Mouse (Mus musculus): ENCODE measurements around the gene Ccdc189. TPM values are rescaled to one million over a fixed set of nuclear protein-coding genes. Genes with fewer than 3 reads are reported as not detected.

Ccdc189 gene
- polyA plus RNA-seq, 1 experiment from 2014 or later, result 12.4 TPM

DNA sequence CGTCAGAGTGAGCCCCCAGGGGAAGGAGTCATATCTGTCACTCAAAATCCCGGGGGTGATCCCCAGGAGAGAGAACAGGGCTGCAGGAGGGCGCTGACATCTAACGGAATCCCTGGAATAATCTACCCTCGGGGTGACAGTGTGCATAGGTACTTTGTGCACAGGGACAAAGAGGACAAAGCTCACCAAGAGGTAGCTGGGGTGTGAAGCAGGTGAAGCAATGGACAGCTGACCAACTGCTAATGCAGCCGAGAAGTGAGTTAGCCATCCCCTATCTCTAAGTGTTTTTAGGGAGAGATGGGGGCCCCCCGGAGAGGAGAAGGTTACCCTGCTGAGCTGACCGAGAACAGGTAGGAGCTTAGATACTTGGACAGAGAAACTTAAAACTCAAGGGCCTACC is 25.7 kb upstream of the Ccdc189 start:
- peaks cover 50% of the 10 kb centered on the region for H3K36me3 ChIP-seq
- H3K4me3 ChIP-seq, result peak overlapping the region; percentile 98
- peaks cover 27% of the 10 kb centered on the region for H3K4me1 ChIP-seq
- H3K9me3 ChIP-seq (replicated peaks), result no peaks in the 10 kb centered on the region
- H3K27me3 ChIP-seq (ENCODE audit: low read depth, poor library complexity, severe bottlenecking), result no peaks in the 10 kb centered on the region
- 32% methylated on average over 8 of the region's 8 CpGs for WGBS
- peak overlapping the region; percentile 96 for H3K27ac ChIP-seq
- DNase-seq (ENCODE audit: low spot score), result no peak

DNA sequence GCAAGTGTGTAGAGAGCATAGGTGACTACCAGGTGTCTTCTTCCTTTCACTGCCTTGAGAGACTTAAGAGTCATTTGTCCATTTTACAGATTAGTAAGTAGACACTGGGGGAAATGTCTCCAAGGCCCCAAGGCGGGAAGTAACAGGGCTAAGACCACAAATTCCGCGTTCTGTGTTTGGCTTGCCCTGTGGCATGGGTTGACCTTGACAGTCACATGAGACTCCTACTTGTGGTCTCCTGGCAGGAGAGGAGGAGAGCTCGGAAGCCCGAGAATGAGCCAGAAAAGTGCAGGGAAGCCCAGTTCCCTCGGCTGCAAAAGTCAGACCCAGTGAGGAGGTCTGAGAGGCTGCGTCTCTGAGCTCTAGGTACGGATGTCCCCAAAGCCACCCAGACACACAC is 25.1 kb upstream of the Ccdc189 start:
- H3K4me3 ChIP-seq, result peak overlapping the region; percentile 98
- peaks cover 27% of the 10 kb centered on the region for H3K4me1 ChIP-seq
- no peaks in the 10 kb centered on the region for H3K9me3 ChIP-seq (replicated peaks)
- H3K36me3 ChIP-seq, result peaks cover 56% of the 10 kb centered on the region
- H3K27ac ChIP-seq, result no peak overlapping the region
- no peak for DNase-seq (ENCODE audit: low spot score)
- H3K27me3 ChIP-seq (ENCODE audit: low read depth, poor library complexity, severe bottlenecking), result no peaks in the 10 kb centered on the region
- WGBS, result 88% methylated on average over 8 of the region's 8 CpGs

DNA sequence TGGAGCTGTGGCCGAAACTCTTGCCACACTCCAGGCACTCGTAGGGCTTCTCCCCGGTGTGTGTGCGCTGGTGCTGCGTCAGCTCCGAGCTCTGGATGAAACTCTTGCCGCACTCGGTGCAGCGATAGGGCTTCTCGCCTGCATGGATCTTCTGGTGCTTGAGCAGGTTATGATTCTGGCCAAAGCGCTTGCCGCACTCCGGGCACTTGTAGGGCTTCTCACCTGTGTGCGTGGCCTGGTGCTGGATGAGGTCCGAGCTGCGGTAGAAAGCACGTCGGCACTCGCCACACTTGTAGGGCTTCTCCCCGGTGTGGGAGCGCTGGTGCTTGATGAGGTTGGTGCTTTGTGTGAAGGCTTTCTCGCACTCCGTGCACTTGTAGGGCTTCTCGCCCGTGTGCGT is 23.2 kb upstream of the Ccdc189 start:
- Histone ChIP-seq H3K4me1 (peaks cover 20% of the 10 kb centered on the region), H3K4me3 (no peak overlapping the region), H3K36me3 (peaks cover 73% of the 10 kb centered on the region), H3K27ac (no peak overlapping the region), H3K9me3 (replicated peaks) (no peaks in the 10 kb centered on the region), H3K27me3 (ENCODE audit: low read depth, poor library complexity, severe bottlenecking) (no peaks in the 10 kb centered on the region)
- no peak for DNase-seq (ENCODE audit: low spot score)
- WGBS, result 96% methylated on average over 26 of the region's 26 CpGs

DNA sequence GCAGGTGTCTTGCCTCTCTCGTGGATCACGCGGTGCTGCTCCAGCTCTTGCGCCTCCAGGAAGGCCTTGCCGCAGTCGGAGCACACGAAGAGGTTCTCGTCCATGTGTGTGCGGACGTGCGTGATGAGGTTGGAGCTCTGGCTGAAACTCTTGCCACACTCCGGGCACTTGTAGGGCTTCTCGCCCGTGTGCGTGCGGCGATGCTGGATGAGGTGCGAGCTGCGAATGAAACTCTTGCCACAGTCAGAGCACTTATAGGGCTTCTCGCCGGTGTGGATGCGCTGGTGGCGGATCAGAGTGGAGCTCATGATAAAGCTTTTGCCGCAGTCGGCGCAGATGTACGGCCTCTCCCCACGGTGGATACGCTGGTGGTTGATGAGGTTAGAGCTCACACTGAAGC is 22.6 kb upstream of the Ccdc189 start:
- DNase-seq (ENCODE audit: low spot score), result no peak
- Histone ChIP-seq H3K4me1 (peaks cover 20% of the 10 kb centered on the region), H3K27me3 (ENCODE audit: low read depth, poor library complexity, severe bottlenecking) (no peaks in the 10 kb centered on the region), H3K27ac (no peak overlapping the region), H3K4me3 (no peak overlapping the region), H3K36me3 (peaks cover 79% of the 10 kb centered on the region), H3K9me3 (replicated peaks) (no peaks in the 10 kb centered on the region)
- 97% methylated on average over 29 of the region's 29 CpGs for WGBS

DNA sequence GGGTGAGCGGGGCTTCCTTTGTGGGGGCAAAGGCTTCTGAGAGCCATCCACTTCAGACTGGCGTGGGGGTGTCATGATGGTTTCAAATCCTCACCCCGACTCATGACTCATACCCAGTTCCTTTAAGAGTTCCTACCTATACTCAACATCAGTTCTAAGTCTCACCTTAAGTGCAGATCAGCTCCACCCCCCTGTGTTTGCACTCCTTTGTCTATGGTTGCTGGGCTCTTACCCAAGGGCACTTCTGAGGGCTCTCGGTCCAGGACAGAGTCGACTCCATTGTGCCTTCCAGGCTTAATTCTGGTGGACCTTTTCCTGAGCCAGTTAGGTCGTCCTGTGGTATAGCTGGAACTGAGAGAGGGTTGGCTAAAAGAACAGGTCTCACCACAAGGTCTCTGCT is 18.8 kb upstream of the Ccdc189 start:
- 89% methylated on average over 6 of the region's 6 CpGs for WGBS
- Histone ChIP-seq H3K27me3 (ENCODE audit: low read depth, poor library complexity, severe bottlenecking) (no peaks in the 10 kb centered on the region), H3K4me1 (no peaks in the 10 kb centered on the region), H3K27ac (no peak overlapping the region), H3K4me3 (no peak overlapping the region), H3K36me3 (peaks cover 99% of the 10 kb centered on the region), H3K9me3 (replicated peaks) (no peaks in the 10 kb centered on the region)
- no peak for DNase-seq (ENCODE audit: low spot score)

DNA sequence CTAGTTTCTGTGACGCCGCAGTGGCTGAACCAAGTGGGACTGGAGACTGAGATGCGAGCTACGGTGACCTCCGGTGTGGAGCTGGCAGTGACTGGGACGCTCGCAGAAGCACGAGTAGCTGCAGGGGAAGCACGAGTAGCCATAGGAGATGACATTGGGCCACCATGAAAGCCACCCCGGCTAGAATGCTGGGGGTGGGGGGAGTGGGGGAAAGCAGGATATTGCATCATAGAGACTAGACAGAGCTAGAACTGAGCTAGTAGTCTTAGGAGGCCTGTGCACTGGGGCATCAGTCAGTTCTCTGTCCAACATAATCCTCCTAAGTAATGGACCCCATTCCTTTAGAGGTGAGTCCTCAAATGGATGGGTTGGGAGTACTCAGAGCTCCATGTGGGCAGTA is 15.9 kb upstream of the Ccdc189 start:
- Histone ChIP-seq H3K4me3 (no peak overlapping the region), H3K36me3 (peaks cover 99% of the 10 kb centered on the region), H3K27ac (no peak overlapping the region), H3K27me3 (ENCODE audit: low read depth, poor library complexity, severe bottlenecking) (no peaks in the 10 kb centered on the region), H3K9me3 (replicated peaks) (no peaks in the 10 kb centered on the region), H3K4me1 (no peaks in the 10 kb centered on the region)
- WGBS, result 91% methylated on average over 10 of the region's 10 CpGs
- no peak for DNase-seq (ENCODE audit: low spot score)

DNA sequence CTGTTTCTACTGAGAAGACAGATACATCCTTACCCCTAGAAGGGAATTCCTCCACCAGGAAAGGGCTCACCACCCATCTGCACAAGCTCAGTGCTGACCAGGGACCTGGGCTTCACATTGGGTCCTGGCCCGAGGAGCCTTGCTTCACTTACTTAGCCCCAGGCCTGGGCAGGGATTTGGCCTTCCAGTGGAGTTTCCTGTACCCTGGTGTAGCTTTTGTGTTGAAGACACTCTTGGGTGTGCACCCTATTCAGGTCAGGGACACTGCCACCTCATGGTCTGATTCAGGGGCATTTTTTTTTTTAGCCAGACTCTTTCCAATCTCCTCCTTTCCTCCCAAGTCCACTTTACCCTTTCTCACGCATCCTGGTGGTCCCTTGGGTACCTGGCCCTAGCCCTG is 14.5 kb upstream of the Ccdc189 start:
- H3K4me3 ChIP-seq, result no peak overlapping the region
- no peak for DNase-seq (ENCODE audit: low spot score)
- WGBS, result 87% methylated on average over 2 of the region's 2 CpGs
- no peaks in the 10 kb centered on the region for H3K27me3 ChIP-seq (ENCODE audit: low read depth, poor library complexity, severe bottlenecking)
- H3K36me3 ChIP-seq, result peaks cover 99% of the 10 kb centered on the region
- no peak overlapping the region for H3K27ac ChIP-seq
- H3K4me1 ChIP-seq, result no peaks in the 10 kb centered on the region
- H3K9me3 ChIP-seq (replicated peaks), result no peaks in the 10 kb centered on the region

DNA sequence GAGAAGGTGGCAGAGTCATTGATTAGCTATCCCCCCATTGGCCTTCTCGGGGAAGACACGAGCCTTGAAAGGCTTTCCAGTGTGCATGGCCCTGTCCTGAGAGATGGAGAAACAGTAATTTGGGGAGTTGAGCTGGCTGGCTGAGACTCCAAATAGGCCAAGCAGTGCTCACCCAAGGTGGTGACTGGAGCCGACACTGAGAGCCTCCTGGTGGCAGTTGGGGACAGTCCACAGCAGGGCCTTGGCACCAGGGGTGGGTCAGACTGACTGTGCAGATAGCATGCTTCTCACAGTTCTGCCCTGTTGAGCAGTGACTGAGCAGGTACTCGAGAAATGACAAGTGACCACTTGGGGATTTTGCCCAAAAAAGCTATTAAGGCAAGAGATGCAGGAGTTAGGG is 13.3 kb upstream of the Ccdc189 start:
- Histone ChIP-seq H3K36me3 (peaks cover 99% of the 10 kb centered on the region), H3K4me3 (no peak overlapping the region; the same call in 1 of the 2 replicates), H3K9me3 (replicated peaks) (no peaks in the 10 kb centered on the region), H3K27ac (no peak overlapping the region), H3K27me3 (ENCODE audit: low read depth, poor library complexity, severe bottlenecking) (no peaks in the 10 kb centered on the region), H3K4me1 (no peaks in the 10 kb centered on the region)
- WGBS, result 90% methylated on average over 4 of the region's 4 CpGs
- no peak for DNase-seq (ENCODE audit: low spot score)

DNA sequence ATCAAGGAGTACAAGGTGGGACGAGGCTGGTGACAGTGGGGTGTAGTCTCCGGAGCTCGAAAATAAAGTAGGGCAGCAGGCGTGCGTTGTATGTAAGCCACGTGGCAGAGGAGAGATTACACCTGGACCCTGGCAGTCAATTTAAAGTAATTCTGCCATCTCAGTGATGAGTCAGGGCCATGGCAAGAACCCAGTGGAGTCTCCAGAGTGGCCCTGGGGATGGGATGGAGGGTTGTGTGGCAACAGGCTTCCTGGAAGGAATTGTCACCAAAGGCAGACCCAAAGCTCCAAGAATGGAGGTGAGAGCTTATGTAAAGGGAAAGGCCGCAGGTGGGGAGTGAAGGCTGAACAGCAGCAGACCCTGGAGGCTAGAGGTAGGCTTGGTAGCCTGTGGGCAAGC is 12.2 kb upstream of the Ccdc189 start:
- 97% methylated on average over 7 of the region's 7 CpGs for WGBS
- DNase-seq (ENCODE audit: low spot score), result no peak
- Histone ChIP-seq H3K27me3 (ENCODE audit: low read depth, poor library complexity, severe bottlenecking) (no peaks in the 10 kb centered on the region), H3K4me1 (no peaks in the 10 kb centered on the region), H3K27ac (no peak overlapping the region), H3K4me3 (no peak overlapping the region), H3K9me3 (replicated peaks) (no peaks in the 10 kb centered on the region), H3K36me3 (peaks cover 99% of the 10 kb centered on the region)

DNA sequence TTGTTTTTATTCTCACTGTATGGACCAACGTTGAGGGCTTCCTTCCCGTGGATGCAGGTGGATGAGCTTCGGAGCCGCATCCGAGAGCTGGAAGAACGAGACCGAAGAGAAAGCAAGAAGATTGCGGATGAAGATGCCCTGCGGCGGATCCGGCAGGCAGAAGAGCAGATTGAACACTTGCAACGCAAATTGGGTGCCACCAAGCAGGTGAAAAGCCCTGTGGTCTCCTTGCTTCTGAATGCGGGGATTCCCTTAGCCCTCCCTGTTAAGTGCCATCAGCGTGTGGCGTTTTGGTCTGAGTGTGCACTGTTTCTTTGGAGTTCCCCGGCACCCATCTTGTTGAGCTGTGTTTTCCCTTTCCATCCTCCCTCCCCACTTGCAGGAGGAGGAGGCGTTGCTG is 8.4 kb upstream of the Ccdc189 start:
- H3K27ac ChIP-seq, result no peak overlapping the region
- H3K4me1 ChIP-seq, result no peaks in the 10 kb centered on the region
- H3K27me3 ChIP-seq (ENCODE audit: low read depth, poor library complexity, severe bottlenecking), result no peaks in the 10 kb centered on the region
- WGBS, result 94% methylated on average over 17 of the region's 17 CpGs
- DNase-seq (ENCODE audit: low spot score), result no peak
- H3K9me3 ChIP-seq (replicated peaks), result no peaks in the 10 kb centered on the region
- H3K36me3 ChIP-seq, result peaks cover 100% of the 10 kb centered on the region
- H3K4me3 ChIP-seq, result no peak overlapping the region

DNA sequence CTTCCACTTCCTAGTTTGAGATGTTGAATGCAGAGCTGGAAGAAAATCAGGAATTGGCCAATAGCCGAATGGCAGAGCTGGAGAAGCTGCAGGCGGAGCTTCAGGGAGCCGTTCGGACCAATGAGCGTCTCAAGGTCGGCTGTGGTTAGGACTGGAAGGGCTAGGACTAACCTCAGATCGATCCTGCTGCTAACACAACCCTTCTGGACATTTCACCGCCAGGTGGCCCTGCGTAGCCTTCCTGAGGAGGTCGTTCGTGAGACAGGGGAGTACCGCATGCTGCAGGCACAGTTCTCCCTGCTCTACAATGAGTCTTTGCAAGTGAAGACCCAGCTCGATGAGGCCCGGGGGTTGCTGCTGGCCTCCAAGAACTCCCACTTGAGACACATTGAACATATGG is 4.2 kb upstream of the Ccdc189 start:
- Histone ChIP-seq H3K27me3 (ENCODE audit: low read depth, poor library complexity, severe bottlenecking) (no peaks in the 10 kb centered on the region), H3K36me3 (peaks cover 81% of the 10 kb centered on the region), H3K4me3 (no peak overlapping the region), H3K27ac (no peak overlapping the region), H3K4me1 (peaks cover 17% of the 10 kb centered on the region), H3K9me3 (replicated peaks) (no peaks in the 10 kb centered on the region)
- 91% methylated on average over 14 of the region's 14 CpGs for WGBS
- no peak for DNase-seq (ENCODE audit: low spot score)

DNA sequence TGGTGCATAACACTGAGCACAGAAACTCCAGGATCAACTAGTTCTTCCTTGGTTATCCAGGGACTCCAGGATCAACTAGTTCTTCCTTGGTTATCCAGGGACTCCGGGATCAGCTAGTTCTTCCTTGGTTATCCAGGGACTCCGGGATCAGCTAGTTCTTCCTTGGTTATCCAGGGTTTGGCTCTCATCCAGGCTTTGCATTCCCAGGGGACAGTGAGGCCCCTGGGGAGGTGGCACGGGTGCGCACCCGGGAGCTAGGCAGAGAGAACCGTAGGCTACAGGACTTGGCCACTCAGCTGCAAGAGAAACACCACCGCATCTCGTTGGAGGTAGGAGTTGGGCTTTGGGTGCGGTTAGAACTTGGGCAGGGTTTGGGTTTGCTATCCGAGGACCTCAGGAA is 2.7 kb upstream of the Ccdc189 start:
- Histone ChIP-seq H3K4me1 (peaks cover 27% of the 10 kb centered on the region), H3K4me3 (no peak overlapping the region), H3K9me3 (replicated peaks) (no peaks in the 10 kb centered on the region), H3K36me3 (peaks cover 66% of the 10 kb centered on the region), H3K27me3 (ENCODE audit: low read depth, poor library complexity, severe bottlenecking) (no peaks in the 10 kb centered on the region), H3K27ac (no peak overlapping the region)
- WGBS, result 96% methylated on average over 10 of the region's 10 CpGs
- no peak for DNase-seq (ENCODE audit: low spot score)

DNA sequence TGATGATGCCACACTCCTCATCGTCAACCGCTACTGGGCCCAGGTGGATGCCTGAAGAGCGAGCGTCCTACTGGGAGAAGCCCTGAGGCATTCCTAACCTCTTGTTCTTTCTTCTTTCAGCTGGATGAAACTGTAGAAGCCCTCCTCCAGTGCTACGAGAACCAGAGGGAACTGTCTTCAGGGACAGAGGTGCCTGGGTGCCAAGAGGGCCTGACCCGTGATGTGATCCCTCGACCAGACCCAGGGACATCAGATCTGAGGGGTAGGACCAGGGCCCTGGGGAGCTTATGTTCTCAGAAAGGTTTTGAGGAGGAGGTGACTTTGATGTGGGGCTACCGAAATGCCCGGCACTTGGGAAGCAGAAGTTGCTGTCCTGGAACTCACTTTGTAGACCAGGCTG is 1.2 kb upstream of the Ccdc189 start:
- Histone ChIP-seq H3K9me3 (replicated peaks) (no peaks in the 10 kb centered on the region), H3K4me3 (peak overlapping the region; percentile 94), H3K27ac (no peak overlapping the region), H3K4me1 (peaks cover 27% of the 10 kb centered on the region), H3K27me3 (ENCODE audit: low read depth, poor library complexity, severe bottlenecking) (no peaks in the 10 kb centered on the region), H3K36me3 (peaks cover 58% of the 10 kb centered on the region)
- 93% methylated on average over 9 of the region's 9 CpGs for WGBS
- DNase-seq (ENCODE audit: low spot score), result no peak

DNA sequence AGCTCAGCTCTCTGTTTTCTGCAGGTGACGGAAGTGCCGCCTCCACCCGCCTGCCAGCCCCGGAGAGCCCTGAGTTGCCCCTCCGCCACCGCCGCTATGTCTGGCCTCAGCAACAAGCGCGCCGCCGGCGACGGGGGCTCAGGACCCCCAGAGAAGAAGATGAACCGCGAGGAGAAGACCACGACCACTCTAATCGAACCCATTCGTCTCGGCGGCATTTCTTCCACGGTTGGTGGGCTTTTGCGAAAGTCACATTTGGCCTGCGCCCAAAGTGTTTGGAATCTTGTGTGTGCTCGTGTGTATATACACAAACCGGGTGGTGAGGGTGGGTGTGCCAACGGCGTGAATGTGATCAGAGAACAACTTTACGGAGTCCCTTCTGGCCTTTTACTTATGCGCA is 506 bp upstream of the Ccdc189 start:
- Histone ChIP-seq H3K27me3 (ENCODE audit: low read depth, poor library complexity, severe bottlenecking) (no peaks in the 10 kb centered on the region), H3K9me3 (replicated peaks) (no peaks in the 10 kb centered on the region), H3K36me3 (peaks cover 58% of the 10 kb centered on the region), H3K4me1 (peaks cover 27% of the 10 kb centered on the region), H3K27ac (peak overlapping the region; percentile 88), H3K4me3 (peak overlapping the region; percentile 94)
- 6% methylated on average over 29 of the region's 29 CpGs for WGBS
- no peak for DNase-seq (ENCODE audit: low spot score)
